11 mouse cellular contexts compared by ENCODE assay signal in genomic region chr12:76541879-76542278, GRCm38 (mm10). TPM values are rescaled to one million over a fixed set of nuclear protein-coding genes. Genes with fewer than 3 reads are reported as not detected.
DNase-seq lines count a peak whose midpoint lies in the region; ATAC-seq and TF ChIP-seq lines count a peak whose summit lies in the region.
"Had no signal": no experiment of that assay in that cellular context is flagged by ENCODE, and none has a peak within 500 bp of the region (broad histone marks: within the 10 kb centered on the region; RNA-seq: fewer than 3 reads in every experiment).

No protein-coding gene starts in this region.

- peaks cover 9% of the 10 kb centered on the region for H3K4me1 ChIP-seq in heart, adult 2 months (ENCODE audit: control insufficient read depth, insufficient read depth, low read length)
- peaks cover 19% of the 10 kb centered on the region; the same call in 1 of the 2 replicates for H3K4me1 ChIP-seq in kidney, postnatal 0 days (replicated peaks; ENCODE audit: insufficient read depth, low read length)
- peaks cover 10% of the 10 kb centered on the region for H3K4me1 ChIP-seq in testis, adult 2 months (ENCODE audit: control insufficient read depth, insufficient read depth, low read length)
- peaks cover 12% of the 10 kb centered on the region for H3K4me1 ChIP-seq in stomach, postnatal 0 days (replicated peaks; ENCODE audit: control insufficient read depth, insufficient read depth)

- H3K36me3 ChIP-seq in heart, adult 2 months (ENCODE audit: control insufficient read depth, insufficient read depth, low read length): no peaks in the 10 kb centered on the region
- no peaks in the 10 kb centered on the region for H3K36me3 ChIP-seq in kidney, postnatal 0 days (ENCODE audit: insufficient read depth, low read length)
- H3K36me3 ChIP-seq in testis, adult 2 months (ENCODE audit: control insufficient read depth, insufficient read depth, low read length): no peaks in the 10 kb centered on the region
- no peaks in the 10 kb centered on the region for H3K36me3 ChIP-seq in stomach, postnatal 0 days (ENCODE audit: control insufficient read depth, insufficient read depth, low read length)

- H3K79me2 ChIP-seq in heart, adult 2 months (replicated peaks; ENCODE audit: control insufficient read depth, insufficient read depth, low read length): 0 out of 2 replicates have a peak, but pooled peaks cover 3% of the 10 kb centered on the region

- H3K4me2 ChIP-seq in kidney, postnatal 0 days (ENCODE audit: low read length): no peak overlapping the region
- no peak overlapping the region for H3K4me2 ChIP-seq in stomach, postnatal 0 days (replicated peaks; ENCODE audit: low read depth)

- peak overlapping the region; percentile 20; the same call in 1 of the 2 replicates for H3K27ac ChIP-seq in heart, adult 2 months
- peak overlapping the region; percentile 36 for H3K27ac ChIP-seq in kidney, postnatal 0 days
- no peak overlapping the region for H3K27ac ChIP-seq in testis, adult 2 months (ENCODE audit: control insufficient read depth, insufficient read depth, low read depth, low read length)
- 0 out of 2 replicates have a peak overlapping the region, but pooled peaks have one; percentile 45 for H3K27ac ChIP-seq in stomach, postnatal 0 days (replicated peaks)

- WGBS in heart, adult 2 months: 80% methylated on average over 6 of the region's 6 CpGs
- WGBS in kidney, postnatal 0 days: 62% methylated on average over 6 of the region's 6 CpGs
- 55% methylated on average over 6 of the region's 6 CpGs for WGBS in stomach, postnatal 0 days

- H3K9ac ChIP-seq in heart, adult 2 months (ENCODE audit: low read depth, low read length): no peak overlapping the region
- H3K9ac ChIP-seq in kidney, postnatal 0 days (ENCODE audit: low read depth, low read length): no peak overlapping the region
- H3K9ac ChIP-seq in stomach, postnatal 0 days (ENCODE audit: low read length): no peak overlapping the region

- no peak for TF ChIP-seq EP300 in heart, adult 2 months (IDR thresholded peaks at IDR 0.05; ENCODE audit: insufficient read depth, low read depth, low read length)
- no peak for TF ChIP-seq EP300 in stomach, postnatal 0 days (optimal IDR thresholded peaks at IDR 0.05)

- no peak for ATAC-seq in kidney, postnatal 0 days (replicated peaks; ENCODE audit: low FRiP score, low read depth)
- no peak for ATAC-seq in stomach, postnatal 0 days (ENCODE audit: low FRiP score, low TSS enrichment)

- no peak for DNase-seq in heart, adult 2 months
- DNase-seq in heart, postnatal 4 days: no peak
- DNase-seq in kidney, postnatal 0 days (ENCODE audit: low spot score): no peak
- DNase-seq in kidney, postnatal 25 days: no peak
- DNase-seq in testis, postnatal 14 days (ENCODE audit: low spot score): no peak
- DNase-seq in stomach, postnatal 0 days (ENCODE audit: low spot score): no peak
- DNase-seq in frontal cortex, postnatal 14 days (ENCODE audit: low spot score in 2 of 2): no peak
- DNase-seq: cerebellum, postnatal 25 days; kidney, postnatal 4 days; right cerebral cortex, postnatal 4 days had no signal

- no peak for TF ChIP-seq CTCF in heart, adult 2 months (IDR thresholded peaks at IDR 0.05)
- no peak for TF ChIP-seq CTCF in kidney, postnatal 0 days (IDR thresholded peaks at IDR 0.05; ENCODE audit: low read depth)
- no peak for TF ChIP-seq CTCF in testis, adult 2 months (IDR thresholded peaks at IDR 0.05; ENCODE audit: control insufficient read depth, insufficient read depth, insufficient replicate concordance, low read depth, low read length)
- no peak for TF ChIP-seq CTCF in stomach, postnatal 0 days (IDR thresholded peaks at IDR 0.05; ENCODE audit: low read depth)

- H3K4me3 ChIP-seq in heart, adult 2 months: no peak overlapping the region
- no peak overlapping the region for H3K4me3 ChIP-seq in kidney, postnatal 0 days (replicated peaks; ENCODE audit: low read depth, low read length)
- peak overlapping the region; percentile 57 for H3K4me3 ChIP-seq in testis, adult 2 months (ENCODE audit: control insufficient read depth, low read depth, low read length)
- no peak overlapping the region for H3K4me3 ChIP-seq in stomach, postnatal 0 days (ENCODE audit: low read depth, low read length)

- H3K9me3 ChIP-seq in kidney, postnatal 0 days (replicated peaks; ENCODE audit: low read length): no peaks in the 10 kb centered on the region
- H3K9me3 ChIP-seq in stomach, postnatal 0 days (ENCODE audit: control insufficient read depth, low read length): no peaks in the 10 kb centered on the region

- no peaks in the 10 kb centered on the region for H3K27me3 ChIP-seq in heart, adult 2 months (ENCODE audit: control insufficient read depth, insufficient read depth, low read length)
- H3K27me3 ChIP-seq in kidney, postnatal 0 days (ENCODE audit: insufficient read depth, low read length): no peaks in the 10 kb centered on the region
- no peaks in the 10 kb centered on the region for H3K27me3 ChIP-seq in testis, adult 2 months (ENCODE audit: control insufficient read depth, insufficient read depth, low read length)
- H3K27me3 ChIP-seq in stomach, postnatal 0 days (ENCODE audit: control insufficient read depth, insufficient read depth, low read length): no peaks in the 10 kb centered on the region

- TF ChIP-seq POLR2A in heart, adult 2 months (IDR thresholded peaks at IDR 0.05; ENCODE audit: insufficient read depth, low read depth, low read length): no peak
- no peak for TF ChIP-seq POLR2A in testis, adult 2 months (IDR thresholded peaks at IDR 0.05; ENCODE audit: control insufficient read depth, low read depth, low read length)

- intact Hi-C loops in heart, adult 2 months (cut with DNase I): no loop called here

RNA-seq across cellular contexts. Expression of gene Plekhg3, which starts 11.2 kb away (rescaled TPM):
- total RNA-seq in heart, adult 2 months (2021): 10 to 100 TPM; 11.6 to 13.6 TPM
- 12.9 and 16.8 TPM in 2 replicates for polyA plus RNA-seq in heart, adult 2 months (2012; rRNA removed)
- total RNA-seq in heart, postnatal 4 days (2021): 10 to 100 TPM; 29.5 TPM
- 14.9 and 17.7 TPM in 2 replicates for polyA plus RNA-seq in kidney, postnatal 0 days (2015; fragmentation: Nextera tagmentation; extraction: Ambion mirVana)
- 2.2 and 2.7 TPM in 2 replicates for polyA plus RNA-seq in testis, adult 2 months (2012; rRNA removed)
- polyA plus RNA-seq in stomach, postnatal 0 days (2015; fragmentation: Nextera tagmentation; extraction: Ambion mirVana): 5.7 and 6.4 TPM in 2 replicates
